Mouse (Mus musculus): ENCODE measurements around the gene Myl9. TPM values are rescaled to one million over a fixed set of nuclear protein-coding genes. Genes with fewer than 3 reads are reported as not detected.

Myl9 gene
- polyA plus RNA-seq, 1 experiment: 410 TPM

- Histone ChIP-seq H3K27me3 (ENCODE audit: control insufficient read depth, insufficient read depth, low read length) (no peaks in the 10 kb centered on the region), H3K36me3 (ENCODE audit: control insufficient read depth, insufficient read depth, low read length) (no peaks in the 10 kb centered on the region), H3K4me3 (ENCODE audit: low read depth, low read length) (no peak overlapping the region), H3K27ac (ENCODE audit: insufficient read depth, low read depth, low read length) (peak overlapping the region; percentile 71), H3K4me1 (ENCODE audit: control insufficient read depth, insufficient read depth, insufficient read length, low read length) (no peaks in the 10 kb centered on the region)
- 81% methylated on average over 13 of the region's 13 CpGs for WGBS
- TF ChIP-seq POLR2A (IDR thresholded peaks at IDR 0.05; ENCODE audit: low read depth, low read length): no peak
- no peak for TF ChIP-seq CTCF (IDR thresholded peaks at IDR 0.05; ENCODE audit: extremely low read depth, insufficient read length, insufficient replicate concordance, low read depth, low read length)
Observed at GRCm38 (mm10) chr2:156774035-156774737, 1.0 kb upstream of the Myl9 start.

- 50% methylated on average over 17 of the region's 17 CpGs for WGBS
- peak overlapping the region; percentile 75 for H3K27ac ChIP-seq (ENCODE audit: insufficient read depth, low read depth, low read length)
- no peaks in the 10 kb centered on the region for H3K36me3 ChIP-seq (ENCODE audit: control insufficient read depth, insufficient read depth, low read length)
- peak overlapping the region; percentile 54 for H3K4me3 ChIP-seq (ENCODE audit: low read depth, low read length)
- H3K4me1 ChIP-seq (ENCODE audit: control insufficient read depth, insufficient read depth, insufficient read length, low read length): no peaks in the 10 kb centered on the region
- H3K27me3 ChIP-seq (ENCODE audit: control insufficient read depth, insufficient read depth, low read length): no peaks in the 10 kb centered on the region
- TF ChIP-seq POLR2A (IDR thresholded peaks at IDR 0.05; ENCODE audit: low read depth, low read length): no peak
- no peak for TF ChIP-seq CTCF (IDR thresholded peaks at IDR 0.05; ENCODE audit: extremely low read depth, insufficient read length, insufficient replicate concordance, low read depth, low read length)
Observed at GRCm38 (mm10) chr2:156775455-156776435, 525 bp downstream of the Myl9 start.

- H3K27ac ChIP-seq (ENCODE audit: insufficient read depth, low read depth, low read length): no peak overlapping the region; the same call in 1 of the 2 replicates
- WGBS: 85% methylated on average over 2 of the region's 2 CpGs
Observed at GRCm38 (mm10) chr2:156776907-156777306, 1.7 kb downstream of the Myl9 start.

GRCm38 (mm10) chr2:156777326-156778004, 2.2 kb downstream of the Myl9 start:
- no peaks in the 10 kb centered on the region for H3K36me3 ChIP-seq (ENCODE audit: control insufficient read depth, insufficient read depth, low read length)
- peaks cover 2% of the 10 kb centered on the region; the same call in 1 of the 2 replicates for H3K4me1 ChIP-seq (ENCODE audit: control insufficient read depth, insufficient read depth, insufficient read length, low read length)
- peak overlapping the region; percentile 39 for H3K4me3 ChIP-seq (ENCODE audit: low read depth, low read length)
- TF ChIP-seq CTCF (IDR thresholded peaks at IDR 0.05; ENCODE audit: extremely low read depth, insufficient read length, insufficient replicate concordance, low read depth, low read length): no peak
- no peak for TF ChIP-seq POLR2A (IDR thresholded peaks at IDR 0.05; ENCODE audit: low read depth, low read length)
- 58% methylated on average over 7 of the region's 7 CpGs for WGBS
- no peaks in the 10 kb centered on the region for H3K27me3 ChIP-seq (ENCODE audit: control insufficient read depth, insufficient read depth, low read length)
- no peak overlapping the region; the same call in 1 of the 2 replicates for H3K27ac ChIP-seq (ENCODE audit: insufficient read depth, low read depth, low read length)

More at GRCm38 (mm10) chr2:156776907-156777306, 1.7 kb downstream of the Myl9 start:
- Histone ChIP-seq H3K36me3 (ENCODE audit: control insufficient read depth, insufficient read depth, low read length) (no peaks in the 10 kb centered on the region), H3K27me3 (ENCODE audit: control insufficient read depth, insufficient read depth, low read length) (no peaks in the 10 kb centered on the region), H3K4me1 (ENCODE audit: control insufficient read depth, insufficient read depth, insufficient read length, low read length) (peaks cover 2% of the 10 kb centered on the region; the same call in 1 of the 2 replicates), H3K4me3 (ENCODE audit: low read depth, low read length) (peak overlapping the region; percentile 33)
- TF ChIP-seq CTCF (IDR thresholded peaks at IDR 0.05; ENCODE audit: extremely low read depth, insufficient read length, insufficient replicate concordance, low read depth, low read length): no peak
- no peak for TF ChIP-seq POLR2A (IDR thresholded peaks at IDR 0.05; ENCODE audit: low read depth, low read length)

- H3K27me3 ChIP-seq (ENCODE audit: control insufficient read depth, insufficient read depth, low read length): no peaks in the 10 kb centered on the region
- TF ChIP-seq CTCF (IDR thresholded peaks at IDR 0.05; ENCODE audit: extremely low read depth, insufficient read length, insufficient replicate concordance, low read depth, low read length): no peak
- no peak for TF ChIP-seq POLR2A (IDR thresholded peaks at IDR 0.05; ENCODE audit: low read depth, low read length)
- peak overlapping the region; percentile 22 for H3K4me3 ChIP-seq (ENCODE audit: low read depth, low read length)
- H3K36me3 ChIP-seq (ENCODE audit: control insufficient read depth, insufficient read depth, low read length): no peaks in the 10 kb centered on the region
- peaks cover 7% of the 10 kb centered on the region; the same call in 1 of the 2 replicates for H3K4me1 ChIP-seq (ENCODE audit: control insufficient read depth, insufficient read depth, insufficient read length, low read length)
- WGBS: 88% methylated on average over 8 of the region's 8 CpGs
- H3K27ac ChIP-seq (ENCODE audit: insufficient read depth, low read depth, low read length): no peak overlapping the region
Observed at GRCm38 (mm10) chr2:156778571-156778970, 3.4 kb downstream of the Myl9 start.

GRCm38 (mm10) chr2:156779036-156779435, 3.8 kb downstream of the Myl9 start:
- no peak overlapping the region for H3K27ac ChIP-seq (ENCODE audit: insufficient read depth, low read depth, low read length)
- 49% methylated on average over 5 of the region's 5 CpGs for WGBS
- no peak for TF ChIP-seq POLR2A (IDR thresholded peaks at IDR 0.05; ENCODE audit: low read depth, low read length)
- no peak for TF ChIP-seq CTCF (IDR thresholded peaks at IDR 0.05; ENCODE audit: extremely low read depth, insufficient read length, insufficient replicate concordance, low read depth, low read length)
- no peaks in the 10 kb centered on the region for H3K27me3 ChIP-seq (ENCODE audit: control insufficient read depth, insufficient read depth, low read length)
- peaks cover 7% of the 10 kb centered on the region; the same call in 1 of the 2 replicates for H3K4me1 ChIP-seq (ENCODE audit: control insufficient read depth, insufficient read depth, insufficient read length, low read length)
- H3K4me3 ChIP-seq (ENCODE audit: low read depth, low read length): peak overlapping the region; percentile 23
- H3K36me3 ChIP-seq (ENCODE audit: control insufficient read depth, insufficient read depth, low read length): no peaks in the 10 kb centered on the region

Data from small intestine, adult 2 months (tissue).